ENCODE assay signal across 22 mouse cellular contexts in the genomic region with DNA sequence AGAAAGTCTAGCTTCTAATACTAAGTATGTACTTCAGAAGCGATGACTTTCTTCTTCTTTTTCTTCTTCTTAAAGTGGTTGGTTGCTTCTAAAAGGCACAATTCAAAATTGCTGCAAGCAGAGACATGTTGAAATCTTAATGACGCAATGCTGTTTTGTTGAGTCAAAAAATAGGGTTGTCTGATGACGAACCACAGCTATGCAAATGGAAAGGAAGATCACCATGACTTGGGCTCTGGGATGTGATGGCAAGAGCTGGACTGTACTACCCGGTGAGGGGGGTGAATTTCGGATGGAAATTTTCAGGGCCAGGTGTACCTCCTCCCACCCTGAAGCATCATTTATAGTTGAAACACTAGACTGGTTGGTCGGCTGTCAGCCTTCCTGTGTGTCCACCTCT. TPM values are rescaled to one million over a fixed set of nuclear protein-coding genes. Genes with fewer than 3 reads are reported as not detected.
DNase-seq lines count a peak whose midpoint lies in the region; ATAC-seq lines count a peak whose summit lies in the region.
"Had no signal": no experiment of that assay in that cellular context is flagged by ENCODE, and none has a peak within 500 bp of the region (broad histone marks: within the 10 kb centered on the region; RNA-seq: fewer than 3 reads in every experiment).

No protein-coding gene starts in this region.

- peak; percentile 47 for ATAC-seq in granulocyte monocyte progenitor cell, adult 5-6 weeks (replicated peaks; ENCODE audit: poor library complexity, severe bottlenecking)
- ATAC-seq in cerebellum, adult (ENCODE audit: insufficient number of reproducible peaks, low FRiP score, low TSS enrichment), result no peak
- ATAC-seq: forebrain, embryonic 15.5 days; Patski had no signal

- peak; percentile 16 for DNase-seq in lung, postnatal 10 days
- DNase-seq in lung, postnatal 14 days, result no peak
- peak; percentile 22 to 48 for DNase-seq in monocyte, adult 2 months (ENCODE audit: low read depth in 1 of 2, low spot score in 2 of 2)
- no peak for DNase-seq in left cerebral cortex, postnatal 36 days (ENCODE audit: low spot score in 2 of 2)
- no peak for DNase-seq in cerebellum, adult 9-11 months
- DNase-seq: adrenal gland, adult 8-10 months; cerebellum, adult 2 months; cerebellum, postnatal 36 days; embryo, embryonic 11 days; gastrocnemius, postnatal 14 days; heart, adult 2 months; heart, postnatal 4 days; kidney, adult 8-10 months; kidney, postnatal 10 days; liver; retina, postnatal 1 day; thymus, adult 18-20 months; thymus, postnatal 36 days had no signal

- intact Hi-C loops in left cerebral cortex, postnatal 36 days (cut with DNase I), result no loop called here

RNA-seq across cellular contexts. Expression of gene Lypd6b, which starts 22.0 kb away (rescaled TPM):
- not detected in 2 replicates for total RNA-seq in granulocyte monocyte progenitor cell, adult 5-6 weeks (2014; fragmentation: Nextera tagmentation)
- total RNA-seq in granulocyte monocyte progenitor cell, adult 5-6 weeks (2017), result 0.10 TPM in 1 of 2 replicates, not detected in the other
- total RNA-seq in left cerebral cortex, postnatal 36 days (2021), result 1 to 10 TPM; 7.8 to 9.0 TPM
- total RNA-seq: gastrocnemius, postnatal 14 days had no signal

Comparison
In these comparisons a context has a peak if more than half of its experiments do, and no peak if none do; other contexts are left out.
1. DNase-seq: peak in lung, postnatal 10 days (single experiment) and monocyte, adult 2 months (2 of 2); none in lung, postnatal 14 days (single experiment), left cerebral cortex, postnatal 36 days (0 of 2) and cerebellum, adult 9-11 months (single experiment).
2. RNA of gene Lypd6b, which starts 22.0 kb away (total RNA-seq): 7.8 to 9.0 TPM in left cerebral cortex, postnatal 36 days; 0.10 TPM in granulocyte monocyte progenitor cell, adult 5-6 weeks; every median in the first group is over 4 times any median in the second.